Mouse (Mus musculus): ENCODE measurements around the gene Pip5k1b. TPM values are rescaled to one million over a fixed set of nuclear protein-coding genes. Genes with fewer than 3 reads are reported as not detected.

Pip5k1b gene
- polyA plus RNA-seq, 1 experiment from 2014 or later, result 4.1 TPM

- Histone ChIP-seq H3K36me3 (ENCODE audit: control insufficient read depth, insufficient read depth, low read length) (no peaks in the 10 kb centered on the region), H3K4me1 (ENCODE audit: control insufficient read depth, insufficient read depth, low read length) (no peaks in the 10 kb centered on the region), H3K27me3 (ENCODE audit: control insufficient read depth, insufficient read depth, low read length) (no peaks in the 10 kb centered on the region), H3K9ac (ENCODE audit: low read length) (no peak overlapping the region), H3K27ac (ENCODE audit: low read length) (no peak overlapping the region), H3K4me2 (ENCODE audit: low read depth, low read length) (no peak overlapping the region), H3K4me3 (replicated peaks; ENCODE audit: low read length) (no peak overlapping the region), H3K9me3 (replicated peaks; ENCODE audit: control insufficient read depth, low read length) (no peaks in the 10 kb centered on the region)
- WGBS, result 83% methylated on average over 3 of the region's 3 CpGs
- no peak for ATAC-seq (ENCODE audit: insufficient read depth, low FRiP score)
Measured at GRCm38 (mm10) chr19:24499291-24499690, 56.4 kb downstream of the Pip5k1b start.

DNA sequence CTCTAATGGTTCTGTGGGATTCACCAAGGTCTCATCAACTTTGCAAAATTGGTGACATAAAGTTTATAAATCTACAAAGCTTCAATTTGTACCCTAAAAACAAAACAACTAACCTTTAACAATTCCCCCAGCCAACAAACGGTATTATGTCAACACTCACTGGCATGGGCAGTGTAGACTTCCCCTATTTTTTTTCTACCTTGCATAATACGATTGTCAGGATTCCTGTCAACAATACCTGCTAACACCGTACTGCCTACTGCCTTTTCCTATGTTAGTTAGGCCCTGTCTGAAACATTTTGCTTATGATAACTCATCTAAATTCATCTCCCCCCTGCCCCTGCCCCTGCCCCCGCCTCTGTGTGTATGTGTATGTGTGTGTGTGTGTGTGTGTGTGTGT lies 61.8 kb downstream of the Pip5k1b start:
- Histone ChIP-seq H3K4me1 (ENCODE audit: control insufficient read depth, insufficient read depth, low read length) (no peaks in the 10 kb centered on the region), H3K4me3 (replicated peaks; ENCODE audit: low read length) (no peak overlapping the region), H3K27ac (ENCODE audit: low read length) (no peak overlapping the region), H3K27me3 (ENCODE audit: control insufficient read depth, insufficient read depth, low read length) (no peaks in the 10 kb centered on the region), H3K9ac (ENCODE audit: low read length) (no peak overlapping the region), H3K36me3 (ENCODE audit: control insufficient read depth, insufficient read depth, low read length) (no peaks in the 10 kb centered on the region), H3K4me2 (ENCODE audit: low read depth, low read length) (no peak overlapping the region), H3K9me3 (replicated peaks; ENCODE audit: control insufficient read depth, low read length) (no peaks in the 10 kb centered on the region)
- WGBS, result 73% methylated on average over 4 of the region's 4 CpGs
- ATAC-seq (ENCODE audit: insufficient read depth, low FRiP score), result no peak

GRCm38 (mm10) chr19:24491824-24492223 lies 63.8 kb downstream of the Pip5k1b start:
- ATAC-seq (ENCODE audit: insufficient read depth, low FRiP score), result no peak
- Histone ChIP-seq H3K27ac (ENCODE audit: low read length) (no peak overlapping the region), H3K36me3 (ENCODE audit: control insufficient read depth, insufficient read depth, low read length) (no peaks in the 10 kb centered on the region), H3K4me2 (ENCODE audit: low read depth, low read length) (no peak overlapping the region), H3K27me3 (ENCODE audit: control insufficient read depth, insufficient read depth, low read length) (no peaks in the 10 kb centered on the region), H3K4me3 (replicated peaks; ENCODE audit: low read length) (no peak overlapping the region), H3K4me1 (ENCODE audit: control insufficient read depth, insufficient read depth, low read length) (no peaks in the 10 kb centered on the region), H3K9me3 (replicated peaks; ENCODE audit: control insufficient read depth, low read length) (no peaks in the 10 kb centered on the region), H3K9ac (ENCODE audit: low read length) (no peak overlapping the region)
- WGBS, result 67% methylated on average over 3 of the region's 3 CpGs

DNA sequence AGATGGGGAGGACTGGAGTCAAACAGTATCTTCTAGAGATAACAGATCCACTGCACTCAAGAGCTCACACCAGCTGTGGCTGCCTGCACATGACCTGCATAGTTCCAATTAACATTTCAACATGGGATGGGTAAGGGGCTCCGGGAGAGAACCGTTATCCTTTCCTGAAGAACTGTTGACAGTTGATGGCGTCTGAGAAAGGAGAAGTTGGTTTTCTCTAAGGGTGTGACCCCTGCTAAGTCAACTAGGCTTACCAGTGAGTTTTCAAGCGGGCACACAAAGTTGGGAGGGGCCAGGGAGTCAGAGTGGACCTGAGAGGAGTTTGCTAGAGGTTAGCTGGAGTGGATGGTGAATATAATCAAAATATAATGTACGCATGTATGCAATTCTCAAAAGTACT lies 65.4 kb downstream of the Pip5k1b start:
- no peak overlapping the region for H3K27ac ChIP-seq (ENCODE audit: low read length)
- H3K36me3 ChIP-seq (ENCODE audit: control insufficient read depth, insufficient read depth, low read length), result no peaks in the 10 kb centered on the region
- WGBS, result 53% methylated on average over 5 of the region's 5 CpGs
- no peaks in the 10 kb centered on the region for H3K27me3 ChIP-seq (ENCODE audit: control insufficient read depth, insufficient read depth, low read length)
- no peaks in the 10 kb centered on the region for H3K9me3 ChIP-seq (replicated peaks; ENCODE audit: control insufficient read depth, low read length)
- no peak overlapping the region for H3K9ac ChIP-seq (ENCODE audit: low read length)
- no peak for ATAC-seq (ENCODE audit: insufficient read depth, low FRiP score)
- H3K4me2 ChIP-seq (ENCODE audit: low read depth, low read length), result no peak overlapping the region
- H3K4me3 ChIP-seq (replicated peaks; ENCODE audit: low read length), result no peak overlapping the region
- H3K4me1 ChIP-seq (ENCODE audit: control insufficient read depth, insufficient read depth, low read length), result no peaks in the 10 kb centered on the region

DNA sequence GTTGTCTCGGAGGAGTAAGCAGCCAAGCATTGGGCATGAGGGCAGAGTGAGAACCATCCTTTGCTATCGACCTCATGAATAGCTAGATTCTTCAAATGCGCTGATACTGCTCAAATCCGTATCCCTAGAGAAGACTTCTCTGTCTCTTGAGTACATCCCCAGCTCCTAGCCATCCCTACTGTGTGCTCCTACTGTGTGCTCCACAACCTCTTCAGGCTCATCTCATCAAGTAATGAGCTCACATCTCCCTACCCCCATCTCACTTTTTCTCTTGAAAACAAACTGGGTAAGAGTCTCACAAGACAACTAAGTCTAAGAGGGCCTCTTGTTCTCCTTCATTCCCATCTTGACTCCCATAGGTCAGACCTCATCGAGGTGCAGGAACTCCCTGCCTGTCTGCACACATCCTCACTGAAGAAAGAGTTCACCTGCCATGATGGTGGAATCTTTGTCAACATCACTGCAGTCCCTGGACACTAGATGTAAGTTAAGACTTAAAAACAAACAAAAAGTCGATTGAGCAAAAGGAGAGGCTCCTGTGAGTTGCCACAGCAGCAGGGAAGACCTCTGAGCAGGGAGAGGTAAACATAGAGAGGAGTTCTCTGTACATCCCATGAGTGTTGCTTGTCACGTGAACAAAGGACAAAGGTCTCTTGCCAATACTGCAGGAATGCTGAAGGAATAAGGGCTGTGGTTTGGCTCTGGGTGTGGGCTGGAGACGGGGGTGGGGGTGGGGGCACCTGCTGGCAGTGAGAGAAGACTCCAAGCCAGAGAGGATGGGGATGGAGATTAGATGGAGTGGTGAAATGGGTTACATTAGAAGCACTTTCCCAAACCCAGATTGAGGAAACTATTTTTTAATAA lies 69.0 kb downstream of the Pip5k1b start:
- Histone ChIP-seq H3K36me3 (ENCODE audit: control insufficient read depth, insufficient read depth, low read length) (no peaks in the 10 kb centered on the region), H3K4me1 (ENCODE audit: control insufficient read depth, insufficient read depth, low read length) (no peaks in the 10 kb centered on the region), H3K9ac (ENCODE audit: low read length) (no peak overlapping the region), H3K9me3 (replicated peaks; ENCODE audit: control insufficient read depth, low read length) (no peaks in the 10 kb centered on the region), H3K4me2 (ENCODE audit: low read depth, low read length) (no peak overlapping the region), H3K4me3 (replicated peaks; ENCODE audit: low read length) (no peak overlapping the region), H3K27ac (ENCODE audit: low read length) (no peak overlapping the region), H3K27me3 (ENCODE audit: control insufficient read depth, insufficient read depth, low read length) (no peaks in the 10 kb centered on the region)
- 70% methylated on average over 8 of the region's 8 CpGs for WGBS
- no peak for ATAC-seq (ENCODE audit: insufficient read depth, low FRiP score)

- Histone ChIP-seq H3K27me3 (ENCODE audit: control insufficient read depth, insufficient read depth, low read length) (no peaks in the 10 kb centered on the region), H3K9ac (ENCODE audit: low read length) (no peak overlapping the region)
Measured at GRCm38 (mm10) chr19:24484612-24485194, 71.0 kb downstream of the Pip5k1b start.

GRCm38 (mm10) chr19:24480916-24481315 lies 74.8 kb downstream of the Pip5k1b start:
- Histone ChIP-seq H3K36me3 (ENCODE audit: control insufficient read depth, insufficient read depth, low read length) (no peaks in the 10 kb centered on the region), H3K4me2 (ENCODE audit: low read depth, low read length) (no peak overlapping the region), H3K27me3 (ENCODE audit: control insufficient read depth, insufficient read depth, low read length) (no peaks in the 10 kb centered on the region), H3K9ac (ENCODE audit: low read length) (no peak overlapping the region), H3K27ac (ENCODE audit: low read length) (no peak overlapping the region), H3K4me3 (replicated peaks; ENCODE audit: low read length) (no peak overlapping the region), H3K9me3 (replicated peaks; ENCODE audit: control insufficient read depth, low read length) (no peaks in the 10 kb centered on the region), H3K4me1 (ENCODE audit: control insufficient read depth, insufficient read depth, low read length) (no peaks in the 10 kb centered on the region)
- 67% methylated on average over 2 of the region's 2 CpGs for WGBS
- no peak for ATAC-seq (ENCODE audit: insufficient read depth, low FRiP score)

More at GRCm38 (mm10) chr19:24484612-24485194, 71.0 kb downstream of the Pip5k1b start:
- Histone ChIP-seq H3K4me1 (ENCODE audit: control insufficient read depth, insufficient read depth, low read length) (no peaks in the 10 kb centered on the region), H3K4me2 (ENCODE audit: low read depth, low read length) (no peak overlapping the region), H3K4me3 (replicated peaks; ENCODE audit: low read length) (no peak overlapping the region), H3K36me3 (ENCODE audit: control insufficient read depth, insufficient read depth, low read length) (no peaks in the 10 kb centered on the region), H3K27ac (ENCODE audit: low read length) (no peak overlapping the region), H3K9me3 (replicated peaks; ENCODE audit: control insufficient read depth, low read length) (no peaks in the 10 kb centered on the region)
- no peak for ATAC-seq (ENCODE audit: insufficient read depth, low FRiP score)
- 68% methylated on average over 4 of the region's 4 CpGs for WGBS

- ATAC-seq (ENCODE audit: insufficient read depth, low FRiP score), result peak; percentile 97
Measured at GRCm38 (mm10) chr19:24476929-24477882, 78.5 kb downstream of the Pip5k1b start, which contains the start of gene Fam122a. Gene Fam122a (minus strand): TSS chr19:24477356.

More at GRCm38 (mm10) chr19:24476929-24477882, 78.5 kb downstream of the Pip5k1b start, which contains the start of gene Fam122a:
- peak within 1 kb of the TSS; percentile 98 for H3K9ac ChIP-seq (ENCODE audit: low read length)
- peak within 1 kb of the TSS; percentile 90 for H3K4me2 ChIP-seq (ENCODE audit: low read depth, low read length)
- peak within 1 kb of the TSS; percentile 69 for H3K4me3 ChIP-seq (replicated peaks; ENCODE audit: low read length)
- WGBS, result under 1% methylated on average over 92 of the region's 92 CpGs
- H3K4me1 ChIP-seq (ENCODE audit: control insufficient read depth, insufficient read depth, low read length), result peaks cover 4% of the 10 kb centered on the region
- H3K36me3 ChIP-seq (ENCODE audit: control insufficient read depth, insufficient read depth, low read length), result 0 out of 2 replicates have a peak, but pooled peaks cover 4% of the 10 kb centered on the region
- no peaks in the 10 kb centered on the region for H3K27me3 ChIP-seq (ENCODE audit: control insufficient read depth, insufficient read depth, low read length)
- peak within 1 kb of the TSS; percentile 94 for H3K27ac ChIP-seq (ENCODE audit: low read length)
- no peaks in the 10 kb centered on the region for H3K9me3 ChIP-seq (replicated peaks; ENCODE audit: control insufficient read depth, low read length)
